Mouse (Mus musculus): ENCODE measurements around the gene Myf6. TPM values are rescaled to one million over a fixed set of nuclear protein-coding genes. Genes with fewer than 3 reads are reported as not detected.

The Myf6 gene
- polyA plus RNA-seq, 1 experiment from 2014 or later, result 0.25 TPM

DNA sequence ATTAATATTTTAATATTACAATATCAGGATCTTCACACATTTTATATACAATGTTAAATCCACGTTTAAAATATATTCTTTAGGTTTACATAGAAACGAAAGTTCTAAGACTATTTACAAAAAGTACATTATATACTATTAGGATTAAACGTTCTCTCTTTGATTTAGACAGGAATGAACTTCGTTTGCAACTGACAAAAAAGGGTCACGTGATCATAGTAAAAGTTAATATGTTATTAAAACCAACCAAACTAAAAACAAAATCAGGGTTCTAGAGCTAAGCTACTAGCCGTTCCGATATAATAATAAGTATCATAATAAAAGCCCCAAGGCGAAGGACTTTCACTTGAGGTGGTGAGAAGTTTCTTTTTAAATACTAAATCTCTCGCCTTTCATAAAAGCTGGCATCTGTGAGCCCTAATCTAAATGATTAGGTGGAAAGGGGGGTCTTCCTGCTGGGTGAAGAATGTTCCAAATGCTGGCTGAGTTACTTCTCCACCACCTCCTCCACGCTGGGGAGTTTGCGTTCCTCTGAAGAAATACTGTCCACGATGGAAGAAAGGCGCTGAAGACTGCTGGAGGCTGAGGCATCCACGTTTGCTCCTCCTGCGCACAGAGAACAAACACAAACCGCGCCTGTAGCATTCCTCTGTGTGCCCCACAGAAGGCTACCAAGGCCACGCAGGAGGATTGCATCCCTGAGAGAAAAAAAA is 1.5 kb downstream of the Myf6 start:
- Histone ChIP-seq H3K4me3 (no peak overlapping the region), H3K9ac (no peak overlapping the region), H3K4me1 (0 out of 2 replicates have a peak, but pooled peaks cover 9% of the 10 kb centered on the region), H3K4me2 (replicated peaks) (peak overlapping the region; percentile 48), H3K27ac (no peak overlapping the region), H3K9me3 (no peaks in the 10 kb centered on the region), H3K27me3 (replicated peaks) (no peaks in the 10 kb centered on the region), H3K36me3 (no peaks in the 10 kb centered on the region)
- 49% methylated on average over 18 of the region's 18 CpGs for WGBS
- ATAC-seq (ENCODE audit: low FRiP score, low read depth), result peak; percentile 35; the same call in 1 of the 2 replicates

DNA sequence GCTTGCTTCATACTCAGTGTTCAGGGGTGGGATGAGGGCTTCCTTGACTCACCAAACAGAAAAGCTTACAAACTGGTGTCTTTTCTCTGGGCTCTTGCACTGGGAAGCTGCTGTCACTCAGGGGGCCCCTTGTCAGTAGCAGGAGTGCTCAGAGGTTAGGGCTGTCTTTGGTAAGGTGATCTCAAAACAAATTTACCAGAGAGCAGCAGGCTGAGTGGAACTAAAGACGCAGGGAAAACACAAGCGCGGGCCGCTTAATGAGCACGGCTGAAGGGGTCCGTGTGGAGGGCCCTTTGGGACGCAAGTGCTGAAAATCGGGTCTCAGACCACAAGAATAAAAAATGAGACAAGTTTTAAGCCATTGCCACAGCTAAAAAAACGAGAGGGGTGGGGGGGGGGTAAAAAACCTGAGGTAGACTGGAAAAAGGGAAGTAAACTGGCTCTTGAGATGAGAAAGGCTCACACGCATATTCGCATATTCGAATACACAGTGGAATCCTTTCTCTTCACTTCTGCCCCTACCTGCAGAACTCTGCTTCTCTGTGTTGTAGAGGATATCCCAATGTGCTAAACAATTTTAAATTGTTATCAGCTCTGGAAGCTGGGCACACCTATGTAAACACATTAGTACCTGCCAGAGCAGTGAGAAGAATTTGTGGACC is 5.8 kb downstream of the Myf6 start:
- ATAC-seq (ENCODE audit: low FRiP score, low read depth), result no peak
- no peak overlapping the region for H3K4me3 ChIP-seq
- 0 out of 2 replicates have a peak, but pooled peaks cover 7% of the 10 kb centered on the region for H3K4me1 ChIP-seq
- 34% methylated on average over 12 of the region's 12 CpGs for WGBS
- H3K27ac ChIP-seq, result no peak overlapping the region
- no peaks in the 10 kb centered on the region for H3K9me3 ChIP-seq
- H3K4me2 ChIP-seq (replicated peaks), result no peak overlapping the region
- H3K9ac ChIP-seq, result no peak overlapping the region
- 0 out of 2 replicates have a peak, but pooled peaks cover 4% of the 10 kb centered on the region for H3K27me3 ChIP-seq (replicated peaks)
- no peaks in the 10 kb centered on the region for H3K36me3 ChIP-seq

DNA sequence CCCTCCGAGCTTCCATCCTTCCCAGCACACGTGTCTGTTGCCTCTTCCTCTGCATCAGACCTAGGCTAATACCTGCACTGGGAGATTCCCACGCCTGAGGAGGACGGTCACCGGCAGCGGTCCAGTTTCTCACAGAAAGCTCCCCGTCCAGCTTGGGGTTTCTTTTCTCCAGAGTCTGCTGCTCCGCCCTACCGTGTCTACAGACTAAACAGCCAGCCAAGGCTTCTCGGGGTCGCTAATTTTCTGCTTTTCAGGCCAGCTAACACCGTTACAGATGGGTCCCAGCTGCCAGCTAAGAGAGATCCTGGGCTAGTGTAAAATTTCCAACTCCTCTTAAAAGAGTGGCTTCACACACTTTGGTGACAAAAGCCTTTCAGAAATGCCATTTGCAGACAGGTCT is 7.8 kb downstream of the Myf6 start:
- no peak overlapping the region; the same call in 1 of the 2 replicates for H3K4me2 ChIP-seq (replicated peaks)
- H3K9ac ChIP-seq, result no peak overlapping the region
- H3K9me3 ChIP-seq, result no peaks in the 10 kb centered on the region
- H3K27ac ChIP-seq, result no peak overlapping the region
- H3K4me1 ChIP-seq, result 0 out of 2 replicates have a peak, but pooled peaks cover 5% of the 10 kb centered on the region
- 49% methylated on average over 12 of the region's 12 CpGs for WGBS
- no peak overlapping the region for H3K4me3 ChIP-seq
- no peaks in the 10 kb centered on the region for H3K36me3 ChIP-seq
- 0 out of 2 replicates have a peak, but pooled peaks cover 4% of the 10 kb centered on the region for H3K27me3 ChIP-seq (replicated peaks)
- ATAC-seq (ENCODE audit: low FRiP score, low read depth), result no peak

DNA sequence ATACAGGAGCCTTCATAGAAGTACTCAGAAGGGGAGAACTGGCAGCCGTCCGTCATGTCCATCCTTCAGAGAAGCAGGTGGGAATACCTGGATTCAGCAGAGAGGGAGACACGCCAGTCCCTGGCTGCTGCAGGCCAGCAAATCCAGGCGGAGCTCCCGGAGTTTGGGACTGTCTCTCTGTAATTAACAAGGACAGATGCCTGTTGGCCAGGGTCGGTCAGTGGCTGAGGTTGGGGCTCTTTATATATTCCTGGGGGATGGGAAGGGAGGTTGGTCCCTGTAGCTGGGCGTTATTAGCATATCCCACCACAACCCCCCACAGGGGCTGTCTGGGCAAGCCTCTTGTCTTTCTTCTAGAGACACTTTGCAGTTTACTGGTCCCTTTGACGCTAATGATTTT is 8.7 kb downstream of the Myf6 start, which contains the start of gene Myf5:
Gene Myf5, minus strand, starts transcription at position 265 of the 400 bp plus-strand sequence.
- no peaks in the 10 kb centered on the region for H3K9me3 ChIP-seq
- 36% methylated on average over 8 of the region's 8 CpGs for WGBS
- H3K4me1 ChIP-seq, result 0 out of 2 replicates have a peak, but pooled peaks cover 5% of the 10 kb centered on the region
- 0 out of 2 replicates have a peak, but pooled peaks cover 4% of the 10 kb centered on the region for H3K27me3 ChIP-seq (replicated peaks)
- ATAC-seq (ENCODE audit: low FRiP score, low read depth), result no peak
- H3K4me3 ChIP-seq, result no peak within 1 kb of the TSS
- H3K27ac ChIP-seq, result no peak within 1 kb of the TSS
- H3K9ac ChIP-seq, result no peak within 1 kb of the TSS
- H3K4me2 ChIP-seq (replicated peaks), result no peak within 1 kb of the TSS; the same call in 1 of the 2 replicates
- H3K36me3 ChIP-seq, result no peaks in the 10 kb centered on the region

DNA sequence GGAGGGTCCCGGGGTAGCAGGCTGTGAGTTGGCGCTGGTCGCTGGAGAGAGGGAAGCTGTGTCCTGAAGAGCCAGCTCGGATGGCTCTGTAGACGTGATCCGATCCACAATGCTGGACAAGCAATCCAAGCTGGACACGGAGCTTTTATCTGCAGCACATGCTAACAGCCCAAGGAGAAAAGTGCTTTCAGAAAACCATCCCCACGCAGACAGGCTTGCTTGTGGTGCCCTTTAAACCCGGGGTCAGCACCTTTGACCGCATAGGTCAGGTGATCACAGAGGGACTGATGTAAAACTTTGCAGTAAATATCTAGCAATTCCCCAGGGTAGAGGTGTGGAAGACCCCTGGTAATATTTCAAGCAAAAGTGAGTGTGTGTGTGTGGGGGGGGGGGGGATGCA is 10.5 kb downstream of the Myf6 start:
- 0 out of 2 replicates have a peak, but pooled peaks cover 5% of the 10 kb centered on the region for H3K4me1 ChIP-seq
- H3K4me2 ChIP-seq (replicated peaks), result 0 out of 2 replicates have a peak overlapping the region, but pooled peaks have one; percentile 6
- ATAC-seq (ENCODE audit: low FRiP score, low read depth), result no peak
- no peaks in the 10 kb centered on the region for H3K36me3 ChIP-seq
- no peak overlapping the region for H3K4me3 ChIP-seq
- H3K27me3 ChIP-seq (replicated peaks), result 0 out of 2 replicates have a peak, but pooled peaks cover 4% of the 10 kb centered on the region
- no peak overlapping the region for H3K27ac ChIP-seq
- H3K9ac ChIP-seq, result no peak overlapping the region
- 64% methylated on average over 10 of the region's 10 CpGs for WGBS
- no peaks in the 10 kb centered on the region for H3K9me3 ChIP-seq

DNA sequence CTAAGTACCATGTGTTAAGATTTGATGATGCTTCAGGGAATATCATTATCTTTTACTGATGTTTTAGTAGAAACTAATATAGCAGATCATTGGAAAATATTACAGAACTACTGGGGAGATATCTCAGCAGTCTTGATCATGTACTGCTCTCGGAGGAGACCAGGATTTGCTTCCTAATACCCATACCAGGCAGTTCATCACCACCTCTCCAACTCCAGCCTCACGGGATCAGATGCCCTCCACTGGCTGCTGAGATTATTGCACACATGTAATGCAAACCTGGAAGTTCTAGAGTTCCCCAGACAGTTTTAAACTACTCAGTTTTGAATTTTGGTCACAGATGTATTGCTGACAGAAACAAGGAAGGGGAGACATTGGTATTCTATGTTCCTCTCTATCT is 21.0 kb downstream of the Myf6 start:
- 55% methylated on average over 2 of the region's 2 CpGs for WGBS
- Histone ChIP-seq H3K9me3 (no peaks in the 10 kb centered on the region), H3K27ac (no peak overlapping the region), H3K36me3 (no peaks in the 10 kb centered on the region), H3K27me3 (replicated peaks) (no peaks in the 10 kb centered on the region), H3K4me2 (replicated peaks) (no peak overlapping the region), H3K9ac (no peak overlapping the region), H3K4me1 (no peaks in the 10 kb centered on the region; the same call in 1 of the 2 replicates), H3K4me3 (no peak overlapping the region)
- no peak for ATAC-seq (ENCODE audit: low FRiP score, low read depth)

DNA sequence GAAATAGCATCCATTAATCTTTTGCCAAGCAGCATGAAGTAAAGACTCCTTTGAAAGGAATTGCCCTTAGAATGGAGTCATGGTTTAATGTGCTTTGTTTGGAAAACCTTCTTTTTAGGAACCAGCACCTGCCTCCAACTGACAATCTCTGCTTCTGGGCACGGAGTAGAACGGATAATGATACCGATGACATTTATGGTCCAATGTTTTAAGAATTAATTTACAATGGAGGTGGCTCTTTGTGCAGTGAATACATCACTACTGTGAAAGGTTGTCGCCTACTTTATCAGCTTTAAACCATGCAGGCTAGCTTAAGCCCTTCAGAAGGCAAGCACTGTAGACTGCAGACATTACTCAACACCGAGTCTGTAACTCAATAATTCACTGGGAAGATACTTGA is 22.8 kb downstream of the Myf6 start:
- Histone ChIP-seq H3K27me3 (replicated peaks) (no peaks in the 10 kb centered on the region), H3K36me3 (no peaks in the 10 kb centered on the region), H3K9me3 (no peaks in the 10 kb centered on the region), H3K9ac (no peak overlapping the region), H3K4me2 (replicated peaks) (no peak overlapping the region), H3K4me1 (no peaks in the 10 kb centered on the region; the same call in 1 of the 2 replicates), H3K4me3 (no peak overlapping the region), H3K27ac (no peak overlapping the region)
- peak; percentile 83 for ATAC-seq (ENCODE audit: low FRiP score, low read depth)
- WGBS, result 27% methylated on average over 5 of the region's 5 CpGs

DNA sequence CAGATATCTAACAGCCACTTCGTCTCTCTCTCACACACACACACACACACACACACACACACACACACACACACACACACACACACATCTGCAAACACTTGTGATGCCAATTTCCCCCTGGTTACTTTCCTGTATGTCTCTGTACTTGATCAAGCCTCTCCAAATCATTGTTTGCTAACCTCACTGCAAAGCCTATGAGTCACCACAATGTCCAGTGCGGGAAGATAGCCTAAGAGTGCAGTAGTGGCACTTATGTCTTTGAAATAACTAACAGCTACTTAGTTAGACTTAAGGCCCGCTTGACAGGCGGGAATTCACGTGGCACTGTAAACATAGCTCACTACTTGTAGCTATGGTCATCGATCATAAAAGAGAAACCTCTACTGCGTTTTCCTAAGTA is 26.7 kb downstream of the Myf6 start:
- Histone ChIP-seq H3K36me3 (no peaks in the 10 kb centered on the region), H3K27ac (no peak overlapping the region), H3K9ac (no peak overlapping the region), H3K4me3 (no peak overlapping the region), H3K4me1 (no peaks in the 10 kb centered on the region; the same call in 1 of the 2 replicates), H3K4me2 (replicated peaks) (no peak overlapping the region), H3K27me3 (replicated peaks) (no peaks in the 10 kb centered on the region), H3K9me3 (no peaks in the 10 kb centered on the region)
- ATAC-seq (ENCODE audit: low FRiP score, low read depth), result no peak
- 90% methylated on average over 7 of the region's 7 CpGs for WGBS

DNA sequence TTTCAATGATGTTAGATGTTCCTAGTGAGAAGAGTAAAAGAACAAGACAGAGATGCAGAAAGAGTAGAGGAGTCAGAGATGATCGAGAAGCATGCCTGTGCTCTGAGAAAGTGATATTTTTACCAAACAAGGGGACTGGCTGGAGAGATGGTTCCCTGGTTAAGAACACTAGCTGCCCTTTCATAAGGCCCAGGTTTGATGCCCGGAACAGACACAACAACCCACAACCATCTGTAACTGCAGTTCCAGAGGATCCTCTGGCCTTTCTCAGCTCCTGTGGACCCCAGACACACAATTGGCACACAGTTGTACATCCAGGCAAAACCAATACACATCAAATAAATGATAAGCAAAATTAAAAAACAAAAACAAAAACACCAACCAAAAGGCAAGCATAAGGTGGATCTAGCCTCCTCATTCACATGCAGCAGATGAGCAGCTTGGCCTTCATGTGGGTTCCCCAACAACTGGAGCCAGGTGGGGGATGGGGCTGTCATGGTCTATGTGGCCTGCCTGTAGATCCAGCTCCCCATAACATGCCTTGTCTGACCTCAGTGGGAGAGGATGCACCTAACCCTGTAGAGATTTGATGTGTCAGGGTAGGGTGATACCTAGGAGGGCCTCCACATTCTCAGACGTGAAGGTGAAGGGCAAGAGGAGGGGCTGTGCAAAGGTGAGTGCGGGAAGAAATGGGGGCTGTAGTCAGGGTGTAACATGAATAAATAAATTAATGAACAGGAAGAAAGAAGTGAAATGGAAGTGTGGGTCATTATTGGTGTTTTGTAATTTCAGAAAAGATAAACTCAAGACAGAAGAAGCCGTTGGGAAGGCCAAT is 44.8 kb downstream of the Myf6 start:
- H3K36me3 ChIP-seq, result no peaks in the 10 kb centered on the region
- no peak overlapping the region for H3K9ac ChIP-seq
- no peak for ATAC-seq (ENCODE audit: low FRiP score, low read depth)
- no peaks in the 10 kb centered on the region for H3K4me1 ChIP-seq
- H3K9me3 ChIP-seq, result no peaks in the 10 kb centered on the region
- no peaks in the 10 kb centered on the region for H3K27me3 ChIP-seq (replicated peaks)
- no peak overlapping the region for H3K4me3 ChIP-seq
- WGBS, result 89% methylated on average over 5 of the region's 5 CpGs
- H3K27ac ChIP-seq, result no peak overlapping the region
- no peak overlapping the region for H3K4me2 ChIP-seq (replicated peaks)
